Mouse (Mus musculus): ENCODE measurements around the gene Paxx.

DNA sequence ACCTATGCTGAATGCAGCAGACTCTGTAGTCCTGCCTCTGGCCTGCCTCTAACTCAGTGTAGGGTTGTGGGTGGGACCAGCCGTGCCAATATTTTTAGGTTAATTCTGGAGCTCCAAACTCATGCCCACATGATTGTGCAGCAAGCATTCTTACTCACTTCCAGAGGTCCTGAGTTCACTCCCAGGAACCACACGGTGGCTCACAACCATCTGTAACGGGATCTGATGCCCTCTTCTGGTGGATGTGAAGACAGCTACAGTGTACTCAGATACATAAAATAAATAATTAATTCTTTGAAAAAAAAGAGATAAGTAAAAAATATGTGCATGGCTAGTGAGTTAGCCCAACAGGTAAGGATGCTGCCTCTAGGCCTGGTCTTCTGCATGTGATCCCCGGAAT, 35.6 kb upstream of the Paxx start:
- TF ChIP-seq POLR2A (IDR thresholded peaks at IDR 0.05; ENCODE audit: low read depth, low read length) (no peak), CTCF (IDR thresholded peaks at IDR 0.05; ENCODE audit: extremely low read depth, insufficient read length, insufficient replicate concordance, low read depth, low read length) (peak; percentile 53; the same call in 1 of the 2 replicates)

All from small intestine, adult 2 months (tissue).